Mouse (Mus musculus): ENCODE results near the gene Snrpb2.

DNA sequence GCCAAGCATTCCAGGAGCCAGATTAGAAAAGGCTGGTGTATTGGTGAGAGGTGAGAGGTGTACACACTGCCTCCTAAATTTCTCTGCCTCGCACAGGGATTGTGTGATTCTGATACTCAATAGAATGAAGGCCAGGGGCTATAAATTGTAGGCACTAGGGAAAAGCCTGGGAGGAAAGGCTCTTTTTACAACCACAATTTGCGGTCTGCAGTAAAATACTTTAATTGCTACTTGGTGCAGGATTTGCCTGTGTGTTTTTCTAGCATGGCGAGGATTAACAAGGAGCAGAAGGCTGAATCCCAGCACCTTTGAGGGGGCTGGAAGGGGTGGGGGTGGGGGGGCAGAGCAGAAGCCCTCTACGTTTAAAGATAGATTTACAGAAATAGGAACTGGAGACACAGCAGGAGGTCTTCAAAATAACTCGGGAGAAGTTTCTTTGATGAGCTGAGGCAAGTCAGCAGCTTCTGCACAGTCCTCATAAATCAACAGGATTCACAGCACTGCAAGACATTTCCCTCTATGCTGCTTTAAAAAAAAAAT is 44.2 kb upstream of the Snrpb2 start:
- TF ChIP-seq POLR2A (IDR thresholded peaks at IDR 0.05; ENCODE audit: insufficient read length, low read depth) (no peak), MYOD1 (IDR thresholded peaks at IDR 0.05; ENCODE audit: control insufficient read depth in 1 of 3, insufficient read length in 2 of 3, low read depth in 2 of 3) (no peak), CEBPB (IDR thresholded peaks at IDR 0.05; ENCODE audit: insufficient read depth, poor library complexity, severe bottlenecking) (no peak)
